Comparison of ENCODE assay signal across 28 mouse cellular contexts in the genomic region with DNA sequence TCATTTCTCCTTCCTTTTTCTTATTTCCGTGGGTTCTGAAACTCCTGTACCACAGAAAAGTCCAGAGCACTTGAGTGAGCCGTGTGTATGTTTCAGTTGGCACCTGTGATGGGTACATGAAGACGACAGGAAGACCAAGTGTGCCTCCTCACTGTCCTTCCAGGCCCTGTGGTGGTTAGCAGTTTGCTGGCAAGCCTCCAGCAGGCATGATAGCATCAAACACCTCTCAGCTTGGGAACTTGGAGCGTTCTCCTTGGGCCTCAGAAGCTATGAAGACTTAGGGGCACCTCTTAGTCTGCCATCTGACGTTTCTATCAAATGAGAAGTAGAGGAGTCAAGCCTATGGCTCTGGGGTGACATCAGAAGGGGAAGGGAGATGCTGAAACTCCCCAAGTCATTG. TPM values are rescaled to one million over a fixed set of nuclear protein-coding genes. Genes with fewer than 3 reads are reported as not detected.
DNase-seq lines count a peak whose midpoint lies in the region; ATAC-seq and TF ChIP-seq lines count a peak whose summit lies in the region.
"Had no signal": no experiment of that assay in that cellular context is flagged by ENCODE, and none has a peak within 500 bp of the region (broad histone marks: within the 10 kb centered on the region; RNA-seq: fewer than 3 reads in every experiment).

No protein-coding gene starts in this region.

- no peaks in the 10 kb centered on the region for H3K9me3 ChIP-seq in MEL (replicated peaks; ENCODE audit: insufficient read depth, low read length)
- H3K9me3 ChIP-seq in midbrain, embryonic 13.5 days = no peaks in the 10 kb centered on the region
- H3K9me3 ChIP-seq: embryonic facial prominence, embryonic 12.5 days; forebrain, embryonic 15.5 days; hindbrain, embryonic 15.5 days had no signal

- TF ChIP-seq POLR2A in MEL (IDR thresholded peaks at IDR 0.05; ENCODE audit: control insufficient read depth in 1 of 2, insufficient read depth in 1 of 2, low read depth in 1 of 2, low read length in 2 of 2, poor library complexity in 1 of 2) = no peak

- H3K27ac ChIP-seq in MEL (ENCODE audit: control insufficient read depth, low read depth, low read length) = no peak overlapping the region
- H3K27ac ChIP-seq in midbrain, embryonic 13.5 days = no peak overlapping the region
- H3K27ac ChIP-seq: embryonic facial prominence, embryonic 12.5 days; forebrain, embryonic 15.5 days; hindbrain, embryonic 15.5 days had no signal

- no peak overlapping the region for H3K4me3 ChIP-seq in MEL (ENCODE audit: control insufficient read depth in 1 of 2, insufficient read depth in 1 of 2, low read depth in 2 of 2, low read length in 2 of 2)
- no peak overlapping the region for H3K4me3 ChIP-seq in midbrain, embryonic 13.5 days (replicated peaks)
- H3K4me3 ChIP-seq: embryonic facial prominence, embryonic 12.5 days; forebrain, embryonic 15.5 days; hindbrain, embryonic 15.5 days had no signal

- DNase-seq in CD4-positive helper T cell, adult 2 months (ENCODE audit: low read depth, low spot score) = peak; percentile 29
- peak; percentile 67 for DNase-seq in MEL (ENCODE audit: low read depth, low spot score)
- peak; percentile 42 for DNase-seq in thymus, postnatal 0 days (ENCODE audit: low spot score)
- DNase-seq in thymus, postnatal 36 days = peak; percentile 40 to 63
- DNase-seq in layer of hippocampus, postnatal 25 days (ENCODE audit: extremely low spot score in 1 of 2, low spot score in 1 of 2) = no peak
- no peak for DNase-seq in left cerebral cortex, adult 8-10 months (ENCODE audit: low spot score in 2 of 2)
- DNase-seq: adrenal gland, adult 2 months; B cell, adult 2 months; cerebellum, adult 11 months; cerebellum, adult 8-10 months; cerebellum, postnatal 14 days; embryo, embryonic 11 days; heart, adult 18-20 months; heart, postnatal 36 days had no signal

- 95% methylated on average over 5 of the region's 5 CpGs for WGBS in midbrain, embryonic 13.5 days

- no peak for ATAC-seq in midbrain, embryonic 13.5 days
- ATAC-seq: forebrain, embryonic 15.5 days; inflammation-experienced regulatory T-cells, adult 6 months had no signal

- H3K4me2 ChIP-seq in midbrain, embryonic 13.5 days (replicated peaks) = no peak overlapping the region
- H3K4me2 ChIP-seq: embryonic facial prominence, embryonic 12.5 days; forebrain, embryonic 15.5 days; heart, embryonic 11.5 days; hindbrain, embryonic 15.5 days had no signal

- no peaks in the 10 kb centered on the region for H3K27me3 ChIP-seq in MEL (ENCODE audit: control insufficient read depth in 1 of 2, insufficient read depth in 2 of 2, low read length in 2 of 2)
- H3K27me3 ChIP-seq in midbrain, embryonic 13.5 days = no peaks in the 10 kb centered on the region
- H3K27me3 ChIP-seq: embryonic facial prominence, embryonic 12.5 days; forebrain, embryonic 15.5 days; hindbrain, embryonic 15.5 days had no signal

- H3K4me1 ChIP-seq in MEL (ENCODE audit: control insufficient read depth in 1 of 2, insufficient read depth in 2 of 2, low read length in 2 of 2) = peaks cover 4 to 9% of the 10 kb centered on the region in 2 experiments; a peak in 3 of 4 replicates
- 0 out of 2 replicates have a peak, but pooled peaks cover 3% of the 10 kb centered on the region for H3K4me1 ChIP-seq in midbrain, embryonic 13.5 days (replicated peaks)
- H3K4me1 ChIP-seq: forebrain, embryonic 15.5 days; hindbrain, embryonic 15.5 days had no signal

- H3K79me2 ChIP-seq in MEL (ENCODE audit: control insufficient read depth, insufficient read depth, low read length, poor library complexity) = no peaks in the 10 kb centered on the region

- no peak overlapping the region for H3K9ac ChIP-seq in MEL (ENCODE audit: control insufficient read depth, low read depth, low read length, poor library complexity, severe bottlenecking)
- no peak overlapping the region for H3K9ac ChIP-seq in midbrain, embryonic 13.5 days (replicated peaks)
- H3K9ac ChIP-seq: embryonic facial prominence, embryonic 12.5 days; forebrain, embryonic 15.5 days; hindbrain, embryonic 15.5 days had no signal

- TF ChIP-seq CTCF in MEL (IDR thresholded peaks at IDR 0.05 in 2 of 3, conservative IDR thresholded peaks at IDR 0.05 in 1 of 3; ENCODE audit: control insufficient read depth in 1 of 3, insufficient read depth in 1 of 3, low read depth in 2 of 3, low read length in 3 of 3, poor library complexity in 1 of 3, severe bottlenecking in 1 of 3) = no peak

- no peak for TF ChIP-seq RAD21 in MEL (IDR thresholded peaks at IDR 0.05; ENCODE audit: low read depth, low read length)

- no peak for TF ChIP-seq EP300 in MEL (IDR thresholded peaks at IDR 0.05; ENCODE audit: low read depth in 1 of 2, low read length in 2 of 2)

- H3K36me3 ChIP-seq in MEL (ENCODE audit: control insufficient read depth in 1 of 2, insufficient read depth in 2 of 2, low read length in 2 of 2) = peaks cover 3 to 6% of the 10 kb centered on the region in 2 experiments; a peak in 3 of 4 replicates
- peaks cover 72% of the 10 kb centered on the region for H3K36me3 ChIP-seq in midbrain, embryonic 13.5 days

TF ChIP-seq in MEL, 35 proteins besides CTCF, POLR2A, EP300 and RAD21:
- no peak for TF ChIP-seq MAX (IDR thresholded peaks at IDR 0.05; ENCODE audit: low read length)
- TF ChIP-seq ZNF384 (IDR thresholded peaks at IDR 0.05; ENCODE audit: low read depth, low read length) = no peak
- TF ChIP-seq SIN3A (IDR thresholded peaks at IDR 0.05; ENCODE audit: low read length) = 0 out of 2 replicates have a peak, but pooled peaks have one; percentile 32

RNA-seq across cellular contexts. Expression of a gene that starts 32.9 kb away (rescaled TPM):
- total RNA-seq in MEL (2012; rRNA removed) = not detected in 2 replicates
- polyA plus RNA-seq in MEL (2012; ENCODE audit: insufficient read depth in 1 of 2, insufficient read length in 2 of 2, low read depth in 1 of 2, low replicate concordance in 2 of 2, missing spikeins in 1 of 2) = under 1 TPM in 1 of 2 experiments, not detected in 1; 0.07 TPM
- polyA plus RNA-seq in thymus, postnatal 0 days (2015; fragmentation: Nextera tagmentation; extraction: Ambion mirVana) = 0.19 TPM in 1 of 2 replicates, not detected in the other
- total RNA-seq in layer of hippocampus, postnatal 25 days (2021) = 1 to 10 TPM in 1 of 2 experiments, under 1 TPM in 1; 0.91 to 1.2 TPM
- polyA plus RNA-seq in midbrain, embryonic 13.5 days (2015; fragmentation: Nextera tagmentation; extraction: Ambion mirVana) = 0.24 TPM in 1 of 2 replicates, not detected in the other
- total RNA-seq in left cerebral cortex, adult 8-10 months (2022) = 1 to 10 TPM in 3 of 4 experiments, under 1 TPM in 1; 0.44 to 2.5 (median 1.4) TPM
- total RNA-seq: adrenal gland, adult 2 months; common myeloid progenitor, adult 5-6 weeks; gastrocnemius, adult 8-10 months; gastrocnemius, postnatal 4 days; heart, adult 18-20 months; heart, postnatal 36 days had no signal
- polyA plus RNA-seq: adrenal gland, adult 2 months; embryonic facial prominence, embryonic 12.5 days; forebrain, embryonic 11.5 days; forebrain, embryonic 15.5 days; heart, embryonic 11.5 days; heart, embryonic 16.5 days; hindbrain, embryonic 11.5 days; inflammation-experienced regulatory T-cells, adult 6 months had no signal

RNA-seq across cellular contexts. Expression of a gene that starts 40.5 kb away (rescaled TPM):
- total RNA-seq in MEL (2012; rRNA removed) = not detected in 2 replicates
- polyA plus RNA-seq in MEL (2012; ENCODE audit: insufficient read depth in 1 of 2, insufficient read length in 2 of 2, low read depth in 1 of 2, low replicate concordance in 2 of 2, missing spikeins in 1 of 2) = under 1 TPM in 1 of 2 experiments, not detected in 1; 0.86 TPM
- not detected in 2 replicates for polyA plus RNA-seq in thymus, postnatal 0 days (2015; fragmentation: Nextera tagmentation; extraction: Ambion mirVana)
- total RNA-seq in layer of hippocampus, postnatal 25 days (2021) = not detected
- polyA plus RNA-seq in midbrain, embryonic 13.5 days (2015; fragmentation: Nextera tagmentation; extraction: Ambion mirVana) = 0.67 and 0.69 TPM in 2 replicates
- under 1 TPM in 1 of 4 experiments, not detected in 3; 0.63 TPM for total RNA-seq in left cerebral cortex, adult 8-10 months (2022)
- total RNA-seq: adrenal gland, adult 2 months; adrenal gland, postnatal 4 days; common myeloid progenitor, adult 5-6 weeks; gastrocnemius, adult 8-10 months; gastrocnemius, postnatal 4 days; heart, adult 18-20 months; heart, postnatal 36 days had no signal
- polyA plus RNA-seq: adrenal gland, adult 2 months; brain, embryonic 14.5 days; embryonic facial prominence, embryonic 12.5 days; forebrain, embryonic 11.5 days; hindbrain, embryonic 11.5 days; inflammation-experienced regulatory T-cells, adult 6 months had no signal

Comparison
In these comparisons a context has a peak if more than half of its experiments do, and no peak if none do; other contexts are left out.
1. DNase-seq: peak in CD4-positive helper T cell, adult 2 months (single experiment), MEL (single experiment), thymus, postnatal 0 days (single experiment) and thymus, postnatal 36 days (2 of 2); none in layer of hippocampus, postnatal 25 days (0 of 2) and left cerebral cortex, adult 8-10 months (0 of 2).